Mouse (Mus musculus): ENCODE measurements around the gene Ydjc. TPM values are rescaled to one million over a fixed set of nuclear protein-coding genes. Genes with fewer than 3 reads are reported as not detected.

Ydjc gene
- polyA plus RNA-seq, 1 experiment from 2014 or later: 32.9 TPM

DNA sequence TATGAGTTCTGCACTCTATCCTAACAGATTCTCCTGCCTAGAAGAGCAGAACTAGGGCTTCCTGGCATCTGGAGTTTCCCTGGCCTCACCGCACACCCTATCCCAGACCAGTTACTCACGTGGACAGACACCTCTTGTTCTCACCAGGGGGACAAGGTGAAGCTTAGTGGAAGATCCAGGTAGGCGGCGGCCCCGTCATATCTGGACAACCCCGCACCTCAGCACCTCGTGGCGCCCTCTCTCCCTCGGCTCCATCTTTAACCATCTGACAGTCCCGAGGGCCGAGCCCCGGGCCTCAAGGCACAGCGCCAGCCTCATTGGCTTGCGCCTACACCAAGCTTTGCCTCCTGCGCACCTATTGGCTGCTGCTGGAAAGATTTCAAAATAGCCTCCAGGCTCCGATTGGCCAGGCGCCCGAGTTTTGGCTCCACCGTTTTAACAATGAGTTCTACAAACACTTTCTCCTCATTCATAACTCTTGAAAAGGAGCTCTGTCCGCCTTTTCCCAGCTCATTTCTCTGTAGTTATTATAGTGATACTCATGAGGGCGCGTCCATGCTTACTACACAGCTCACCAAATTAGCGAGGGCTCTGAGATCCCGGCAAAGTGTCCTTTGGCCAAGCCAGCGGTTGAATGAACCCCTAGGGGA, 19.4 kb upstream of the Ydjc start, which contains the start of gene 2610318N02Rik:
TSS of gene 2610318N02Rik (minus strand) at position 297 of the 650 bp plus-strand sequence.
- ATAC-seq: peak; percentile 86
- Histone ChIP-seq H3K27me3 (replicated peaks; ENCODE audit: control insufficient read depth, insufficient read depth, low read length) (no peaks in the 10 kb centered on the region), H3K4me1 (replicated peaks; ENCODE audit: control insufficient read depth, insufficient read depth, low read length) (peaks cover 23% of the 10 kb centered on the region), H3K4me3 (replicated peaks; ENCODE audit: low read length) (peak within 1 kb of the TSS; percentile 41), H3K27ac (ENCODE audit: low read length) (no peak within 1 kb of the TSS), H3K9ac (replicated peaks; ENCODE audit: low read depth, low read length) (peak within 1 kb of the TSS; percentile 45), H3K4me2 (ENCODE audit: low read length) (peak within 1 kb of the TSS; percentile 53), H3K36me3 (ENCODE audit: control insufficient read depth, insufficient read depth) (no peaks in the 10 kb centered on the region), H3K9me3 (ENCODE audit: control insufficient read depth, low read length) (no peaks in the 10 kb centered on the region)
- WGBS: 0% methylated on average over 25 of the region's 25 CpGs

DNA sequence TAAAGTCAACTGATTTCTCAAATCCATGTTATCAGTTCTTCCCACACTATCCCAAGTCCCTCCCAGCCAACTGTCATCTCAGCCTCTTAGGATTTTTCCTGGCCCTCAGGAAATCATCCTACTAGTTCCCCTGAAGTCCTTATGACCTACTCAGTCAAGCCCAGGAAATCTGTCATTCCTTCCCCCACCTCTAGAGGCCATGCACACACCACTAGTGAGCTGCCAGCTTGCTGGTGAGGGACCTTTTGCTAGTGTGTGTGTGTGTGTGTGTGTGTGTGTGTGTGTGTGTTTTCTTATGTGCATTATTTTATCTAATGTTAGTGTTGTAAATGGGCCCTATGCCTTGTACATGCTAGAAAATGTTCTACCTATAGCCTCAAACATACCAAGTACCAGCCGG, 17.1 kb upstream of the Ydjc start:
- WGBS: 92% methylated on average over 1 of the region's 1 CpGs
- Histone ChIP-seq H3K9me3 (ENCODE audit: control insufficient read depth, low read length) (no peaks in the 10 kb centered on the region), H3K9ac (replicated peaks; ENCODE audit: low read depth, low read length) (no peak overlapping the region), H3K4me1 (replicated peaks; ENCODE audit: control insufficient read depth, insufficient read depth, low read length) (peaks cover 30% of the 10 kb centered on the region), H3K36me3 (ENCODE audit: control insufficient read depth, insufficient read depth) (no peaks in the 10 kb centered on the region), H3K4me3 (replicated peaks; ENCODE audit: low read length) (no peak overlapping the region), H3K27me3 (replicated peaks; ENCODE audit: control insufficient read depth, insufficient read depth, low read length) (no peaks in the 10 kb centered on the region), H3K4me2 (ENCODE audit: low read length) (no peak overlapping the region), H3K27ac (ENCODE audit: low read length) (no peak overlapping the region)
- ATAC-seq: no peak

DNA sequence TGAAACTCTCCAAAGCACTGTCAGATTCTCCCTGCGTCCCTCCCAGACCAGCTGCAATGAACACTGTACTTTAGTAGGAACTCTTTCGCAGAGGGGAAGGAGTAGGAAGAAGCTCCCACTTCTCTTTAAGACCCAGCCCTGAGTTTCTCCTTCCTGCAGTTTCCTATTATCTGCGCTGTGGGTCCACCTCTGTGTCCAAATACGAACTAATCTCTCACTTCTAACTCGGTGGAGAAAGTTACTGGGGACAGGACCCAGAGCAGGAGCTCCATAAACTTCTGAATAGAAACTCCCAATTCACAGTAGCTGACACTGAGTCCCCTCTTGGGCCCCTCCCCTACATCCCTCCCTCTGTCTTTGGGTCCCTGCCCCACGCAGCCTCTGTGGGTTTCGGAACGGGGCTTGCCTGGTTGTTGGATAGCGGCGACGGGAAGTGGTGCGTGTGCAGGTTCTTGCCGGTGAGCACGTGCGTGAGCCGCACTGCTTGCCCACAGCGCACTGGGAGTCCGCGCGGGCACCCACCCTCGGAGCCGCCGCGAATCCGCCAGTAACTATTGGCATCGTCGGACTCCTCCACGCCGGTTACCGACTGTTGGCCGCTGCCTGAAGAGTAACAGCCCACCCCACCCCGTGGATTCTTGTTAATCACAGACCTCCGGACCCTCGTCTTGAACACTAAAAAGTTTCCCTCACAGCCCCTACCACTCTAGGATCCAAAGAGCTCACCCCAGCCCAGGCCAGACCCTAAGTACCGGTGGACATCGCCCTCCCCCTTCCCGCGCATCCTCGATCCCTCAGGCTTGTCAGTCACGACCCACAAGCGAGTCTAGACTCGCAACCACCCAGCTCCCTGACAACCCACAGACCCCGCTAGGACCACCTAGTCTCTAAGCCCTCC, 13.0 kb upstream of the Ydjc start:
- ATAC-seq: no peak
- H3K36me3 ChIP-seq (ENCODE audit: control insufficient read depth, insufficient read depth): no peaks in the 10 kb centered on the region
- H3K4me1 ChIP-seq (replicated peaks; ENCODE audit: control insufficient read depth, insufficient read depth, low read length): peaks cover 13% of the 10 kb centered on the region
- H3K4me3 ChIP-seq (replicated peaks; ENCODE audit: low read length): peak overlapping the region; percentile 83
- H3K9ac ChIP-seq (replicated peaks; ENCODE audit: low read depth, low read length): peak overlapping the region; percentile 77
- H3K4me2 ChIP-seq (ENCODE audit: low read length): peak overlapping the region; percentile 99
- H3K27ac ChIP-seq (ENCODE audit: low read length): peak overlapping the region; percentile 75
- WGBS: 4% methylated on average over 43 of the region's 43 CpGs
- no peaks in the 10 kb centered on the region for H3K9me3 ChIP-seq (ENCODE audit: control insufficient read depth, low read length)
- H3K27me3 ChIP-seq (replicated peaks; ENCODE audit: control insufficient read depth, insufficient read depth, low read length): no peaks in the 10 kb centered on the region

DNA sequence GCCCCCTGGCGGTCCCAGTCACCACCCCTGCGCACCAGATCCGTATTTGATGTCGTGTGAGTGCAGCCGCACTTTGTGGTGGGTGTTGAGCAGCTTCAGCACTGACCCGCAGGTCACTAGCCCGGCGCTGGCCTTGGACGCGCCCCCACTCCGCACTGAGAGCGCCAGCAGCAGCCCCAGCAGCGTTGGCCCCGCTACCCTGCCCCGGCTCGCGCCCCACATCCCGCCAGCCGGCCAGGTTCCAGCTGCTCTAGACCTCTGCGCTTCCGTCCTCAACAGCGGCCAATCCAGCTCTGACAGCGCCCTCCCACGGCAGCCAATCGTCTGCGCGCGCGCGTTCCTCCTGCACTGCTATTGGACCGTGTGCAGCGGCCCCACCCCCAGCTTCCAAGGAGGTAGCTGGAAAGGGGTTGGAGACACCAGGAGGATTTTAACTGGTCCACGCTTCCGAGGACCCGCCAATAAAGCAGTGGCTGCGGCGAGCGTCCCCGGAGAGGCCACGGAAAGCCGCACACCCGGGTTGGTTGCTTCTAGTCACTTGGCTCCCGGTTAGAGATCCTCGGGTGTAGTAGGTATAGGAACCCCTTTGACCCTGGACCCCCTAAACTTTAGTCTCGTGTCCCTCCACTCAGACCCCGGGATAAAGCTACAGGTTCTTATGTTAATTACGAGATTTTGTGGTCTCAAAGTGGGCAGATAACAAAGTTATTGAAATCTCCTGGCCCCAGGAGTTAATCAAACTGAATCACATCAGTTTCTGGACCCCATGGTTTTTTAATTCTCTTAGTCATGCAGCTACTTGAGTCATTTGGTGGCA, 12.1 kb upstream of the Ydjc start, which contains the start of gene Sdf2l1:
TSS of gene Sdf2l1 (minus strand) at position 295 of the 817 bp plus-strand sequence.
- Histone ChIP-seq H3K4me1 (replicated peaks; ENCODE audit: control insufficient read depth, insufficient read depth, low read length) (peaks cover 13% of the 10 kb centered on the region), H3K9me3 (ENCODE audit: control insufficient read depth, low read length) (no peaks in the 10 kb centered on the region), H3K27me3 (replicated peaks; ENCODE audit: control insufficient read depth, insufficient read depth, low read length) (no peaks in the 10 kb centered on the region), H3K27ac (ENCODE audit: low read length) (peak within 1 kb of the TSS; percentile 75), H3K4me3 (replicated peaks; ENCODE audit: low read length) (peak within 1 kb of the TSS; percentile 83), H3K36me3 (ENCODE audit: control insufficient read depth, insufficient read depth) (no peaks in the 10 kb centered on the region), H3K4me2 (ENCODE audit: low read length) (peak within 1 kb of the TSS; percentile 99), H3K9ac (replicated peaks; ENCODE audit: low read depth, low read length) (peak within 1 kb of the TSS; percentile 77)
- under 1% methylated on average over 47 of the region's 47 CpGs for WGBS
- ATAC-seq: peak; percentile 99

DNA sequence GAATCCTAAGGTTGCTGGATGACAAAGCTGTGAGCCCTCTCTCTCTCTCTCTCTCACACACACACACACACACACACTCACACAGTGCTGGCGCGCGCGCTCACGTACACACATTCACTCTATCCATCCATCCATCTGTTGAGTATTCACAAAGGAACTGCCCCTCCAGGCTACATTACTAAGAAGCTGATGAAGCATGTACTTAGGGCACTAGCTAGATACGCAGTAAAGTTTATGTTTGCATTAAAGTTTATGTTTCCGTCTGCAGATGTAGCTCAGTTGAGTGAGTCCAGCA, 11.6 kb upstream of the Ydjc start:
- no peaks in the 10 kb centered on the region for H3K36me3 ChIP-seq (ENCODE audit: control insufficient read depth, insufficient read depth)
- H3K27me3 ChIP-seq (replicated peaks; ENCODE audit: control insufficient read depth, insufficient read depth, low read length): no peaks in the 10 kb centered on the region
- 0 out of 2 replicates have a peak, but pooled peaks have one; percentile 4 for ATAC-seq
- peak overlapping the region; percentile 99 for H3K4me2 ChIP-seq (ENCODE audit: low read length)
- no peaks in the 10 kb centered on the region for H3K9me3 ChIP-seq (ENCODE audit: control insufficient read depth, low read length)
- H3K4me1 ChIP-seq (replicated peaks; ENCODE audit: control insufficient read depth, insufficient read depth, low read length): peaks cover 13% of the 10 kb centered on the region
- 25% methylated on average over 7 of the region's 7 CpGs for WGBS
- H3K9ac ChIP-seq (replicated peaks; ENCODE audit: low read depth, low read length): no peak overlapping the region
- no peak overlapping the region for H3K27ac ChIP-seq (ENCODE audit: low read length)
- peak overlapping the region; percentile 83 for H3K4me3 ChIP-seq (replicated peaks; ENCODE audit: low read length)

DNA sequence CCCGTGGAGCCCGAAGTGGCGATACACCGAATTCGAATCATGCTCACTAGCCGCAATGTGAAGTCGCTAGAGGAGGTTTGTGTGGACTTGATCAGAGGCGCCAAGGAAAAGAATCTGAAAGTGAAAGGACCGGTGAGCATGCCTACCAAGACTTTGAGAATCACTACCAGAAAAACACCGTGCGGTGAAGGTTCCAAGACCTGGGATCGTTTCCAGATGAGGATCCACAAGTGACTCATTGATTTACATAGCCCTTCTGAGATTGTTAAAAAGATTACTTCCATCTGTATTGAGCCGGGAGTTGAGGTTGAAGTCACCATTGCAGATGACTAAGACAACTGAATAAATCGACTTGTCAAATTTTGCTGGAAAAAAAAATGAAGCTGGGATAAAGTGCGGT, 7.1 kb upstream of the Ydjc start:
- 89% methylated on average over 15 of the region's 15 CpGs for WGBS
- Histone ChIP-seq H3K27me3 (replicated peaks; ENCODE audit: control insufficient read depth, insufficient read depth, low read length) (no peaks in the 10 kb centered on the region), H3K4me1 (replicated peaks; ENCODE audit: control insufficient read depth, insufficient read depth, low read length) (peaks cover 5% of the 10 kb centered on the region), H3K9ac (replicated peaks; ENCODE audit: low read depth, low read length) (no peak overlapping the region), H3K36me3 (ENCODE audit: control insufficient read depth, insufficient read depth) (no peaks in the 10 kb centered on the region), H3K4me3 (replicated peaks; ENCODE audit: low read length) (no peak overlapping the region), H3K27ac (ENCODE audit: low read length) (no peak overlapping the region), H3K9me3 (ENCODE audit: control insufficient read depth, low read length) (no peaks in the 10 kb centered on the region), H3K4me2 (ENCODE audit: low read length) (no peak overlapping the region)
- no peak for ATAC-seq

DNA sequence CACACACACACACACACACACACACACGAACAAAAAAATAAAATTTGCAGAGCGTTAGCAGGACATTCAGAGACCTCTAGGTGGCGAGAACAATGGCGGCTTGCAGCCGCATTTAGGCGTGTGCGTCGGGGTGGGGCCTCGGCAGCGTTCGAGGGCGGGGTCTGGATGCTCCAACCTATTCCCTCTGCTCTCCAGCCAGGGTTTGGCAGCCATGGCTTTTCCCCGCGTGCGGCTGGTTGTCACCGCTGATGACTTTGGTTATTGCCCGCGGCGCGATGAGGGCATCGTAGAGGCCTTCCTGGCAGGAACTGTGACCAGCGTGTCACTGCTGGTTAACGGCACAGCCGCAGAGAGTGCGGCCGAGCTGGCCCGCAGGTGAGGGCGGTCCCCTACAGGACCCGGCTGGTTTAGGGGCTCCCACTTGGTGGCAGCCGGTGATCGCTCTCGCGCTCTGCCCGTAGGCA, 2.4 kb downstream of the Ydjc start, which contains the start of gene Ccdc116:
TSS of gene Ccdc116 (minus strand) at position 458 of the 464 bp plus-strand sequence.
- ATAC-seq: peak; percentile 88
- H3K27me3 ChIP-seq (replicated peaks; ENCODE audit: control insufficient read depth, insufficient read depth, low read length): no peaks in the 10 kb centered on the region
- H3K9ac ChIP-seq (replicated peaks; ENCODE audit: low read depth, low read length): peak within 1 kb of the TSS; percentile 60
- 0 out of 2 replicates have a peak, but pooled peaks cover under 1% of the 10 kb centered on the region for H3K36me3 ChIP-seq (ENCODE audit: control insufficient read depth, insufficient read depth)
- under 1% methylated on average over 34 of the region's 34 CpGs for WGBS
- H3K4me2 ChIP-seq (ENCODE audit: low read length): peak within 1 kb of the TSS; percentile 69
- peaks cover 14% of the 10 kb centered on the region for H3K4me1 ChIP-seq (replicated peaks; ENCODE audit: control insufficient read depth, insufficient read depth, low read length)
- no peaks in the 10 kb centered on the region for H3K9me3 ChIP-seq (ENCODE audit: control insufficient read depth, low read length)
- H3K4me3 ChIP-seq (replicated peaks; ENCODE audit: low read length): peak within 1 kb of the TSS; percentile 65
- H3K27ac ChIP-seq (ENCODE audit: low read length): peak within 1 kb of the TSS; percentile 42; the same call in 1 of the 2 replicates

DNA sequence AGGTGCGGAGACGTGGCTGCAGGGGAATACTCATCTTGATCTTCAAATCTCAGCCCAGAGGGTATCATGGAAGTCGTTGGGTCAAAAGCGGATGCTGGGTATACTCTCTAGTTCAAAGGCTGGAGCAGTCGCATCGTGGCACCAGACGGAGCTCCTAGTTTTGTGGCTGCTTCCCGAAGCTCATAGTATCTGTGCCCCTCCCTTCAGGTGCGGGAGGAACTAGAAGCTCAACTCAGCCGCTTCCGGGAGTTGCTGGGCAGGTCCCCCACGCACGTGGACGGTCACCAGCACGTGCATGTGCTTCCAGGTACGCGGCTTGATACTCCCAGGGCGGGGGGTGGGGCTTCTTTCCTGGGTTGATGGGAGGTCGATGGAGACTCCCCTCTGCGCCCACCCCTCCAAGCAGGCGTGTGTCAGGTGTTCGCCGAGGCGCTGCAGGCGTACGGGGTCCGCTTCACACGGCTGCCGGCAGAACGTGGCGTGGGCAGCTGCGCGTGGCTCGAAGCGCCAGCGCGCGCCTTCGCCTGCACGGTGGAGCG, 3.0 kb downstream of the Ydjc start:
- peak overlapping the region; percentile 69 for H3K4me2 ChIP-seq (ENCODE audit: low read length)
- H3K27ac ChIP-seq (ENCODE audit: low read length): no peak overlapping the region
- H3K9ac ChIP-seq (replicated peaks; ENCODE audit: low read depth, low read length): peak overlapping the region; percentile 60
- peak; percentile 35 for ATAC-seq
- under 1% methylated on average over 41 of the region's 41 CpGs for WGBS
- no peaks in the 10 kb centered on the region for H3K9me3 ChIP-seq (ENCODE audit: control insufficient read depth, low read length)
- H3K27me3 ChIP-seq (replicated peaks; ENCODE audit: control insufficient read depth, insufficient read depth, low read length): no peaks in the 10 kb centered on the region
- H3K4me1 ChIP-seq (replicated peaks; ENCODE audit: control insufficient read depth, insufficient read depth, low read length): peaks cover 14% of the 10 kb centered on the region
- H3K4me3 ChIP-seq (replicated peaks; ENCODE audit: low read length): peak overlapping the region; percentile 65
- H3K36me3 ChIP-seq (ENCODE audit: control insufficient read depth, insufficient read depth): 0 out of 2 replicates have a peak, but pooled peaks cover 4% of the 10 kb centered on the region
